In genomic region chr5:45525101-45525500, GRCm38 (mm10) we compare ENCODE assay signal across 19 mouse cellular contexts.
"Had no signal": no experiment of that assay in that cellular context is flagged by ENCODE, and none has a peak within 500 bp of the region (broad histone marks: within the 10 kb centered on the region; RNA-seq: fewer than 3 reads in every experiment).

No protein-coding gene starts in this region.

- H3K4me3 ChIP-seq: midbrain, embryonic 10.5 days; midbrain, embryonic 12.5 days; myocyte; neural tube, embryonic 13.5 days; neural tube, embryonic 15.5 days had no signal

- H3K9ac ChIP-seq: lung, embryonic 14.5 days; midbrain, embryonic 12.5 days; neural tube, embryonic 13.5 days; neural tube, embryonic 15.5 days had no signal

- ATAC-seq: midbrain, embryonic 16.5 days had no signal

- H3K27ac ChIP-seq: midbrain, embryonic 10.5 days; midbrain, embryonic 12.5 days; neural tube, embryonic 13.5 days; neural tube, embryonic 15.5 days had no signal

- H3K27me3 ChIP-seq: midbrain, embryonic 12.5 days; neural tube, embryonic 13.5 days; neural tube, embryonic 15.5 days had no signal

- H3K9me3 ChIP-seq: midbrain, embryonic 10.5 days; midbrain, embryonic 12.5 days; neural tube, embryonic 13.5 days; neural tube, embryonic 15.5 days had no signal

- DNase-seq: lung, adult 18-20 months; lung, embryonic 14.5 days; lung, postnatal 10 days; lung, postnatal 4 days; midbrain, embryonic 14.5 days; retina, postnatal 1 day; right cerebral cortex, adult 18-20 months; right cerebral cortex, postnatal 25 days; right cerebral cortex, postnatal 4 days; spleen, adult 18-20 months; thymus, adult 18-20 months; thymus, postnatal 14 days; thymus, postnatal 36 days had no signal

- H3K4me2 ChIP-seq: lung, embryonic 14.5 days; midbrain, embryonic 12.5 days; neural tube, embryonic 13.5 days; neural tube, embryonic 15.5 days had no signal
